Mouse (Mus musculus) midbrain, embryonic 15.5 days (tissue): ENCODE data around the gene Shroom4. TPM values are rescaled to one million over a fixed set of nuclear protein-coding genes. Genes with fewer than 3 reads are reported as not detected.
"Not testable (repeated sequence)": the region's sequence is repeated elsewhere in the genome, so short reads cannot be mapped to it uniquely, and the experiment has no call there.

Experiments
- ATAC-seq: fragments of 200-750 bp; cut with Nextera tagmentation; replicated peaks from 2 replicates; pipeline ENCODE4 v1.8.0; 2017; ENCODE audit warnings: moderate TSS enrichment
- H3K27ac ChIP-seq: fragments of 300-500 bp; sonication (generic); 2 replicates; pipeline ENCODE4 v1.5.1; 2015; ENCODE audit warnings: mild to moderate bottlenecking, inconsistent platforms
- H3K27me3 ChIP-seq: fragments of 300-500 bp; sonication (generic); replicated peaks from 2 replicates; pipeline ENCODE4 v1.6.1; 2015; ENCODE audit warnings: inconsistent platforms
- H3K36me3 ChIP-seq: fragments of 300-500 bp; sonication (generic); replicated peaks from 2 replicates; pipeline ENCODE4 v1.6.1; 2015; ENCODE audit warnings: inconsistent platforms
- H3K4me1 ChIP-seq: fragments of 300-500 bp; sonication (generic); 2 replicates; pipeline ENCODE4 v1.6.1; 2015; ENCODE audit warnings: inconsistent platforms
- H3K4me2 ChIP-seq: fragments of 300-500 bp; sonication (generic); 2 replicates; pipeline ENCODE4 v1.6.1; 2015; ENCODE audit warnings: inconsistent platforms, mild to moderate bottlenecking, moderate library complexity
- H3K4me3 ChIP-seq: fragments of 300-500 bp; sonication (generic); 2 replicates; pipeline ENCODE4 v1.5.1; 2015; ENCODE audit warnings: mild to moderate bottlenecking, inconsistent platforms
- H3K9ac ChIP-seq: fragments of 300-500 bp; sonication (generic); 2 replicates; pipeline ENCODE4 v1.6.1; 2015; ENCODE audit warnings: mild to moderate bottlenecking, inconsistent platforms
- H3K9me3 ChIP-seq: fragments of 300-500 bp; sonication (generic); 2 replicates; pipeline ENCODE4 v1.6.1; 2016; ENCODE audit warnings: inconsistent platforms
- whole genome bisulfite sequencing: fragments of 180-500 bp; shearing (Covaris S2); methylation state at CpG from one replicate; pipeline ENCODE4 v1.1.7; 2015; ENCODE audit warnings: mixed read lengths; 5-methylcytosine and 5-hydroxymethylcytosine counted together
- polyA plus RNA-seq: library from polyadenylated mRNA; unstranded; fragments of >200 nt; fragmentation: Nextera tagmentation; extraction: Ambion mirVana; gene quantifications from 2 replicates; pipeline ENCODE4 v1.2.1, GENCODE M21; 2015

Shroom4 gene
- polyA plus RNA-seq, 1 experiment from 2014 or later = 1.9 TPM

- no peak overlapping the region for H3K4me2 ChIP-seq
- no peaks in the 10 kb centered on the region for H3K27me3 ChIP-seq
- H3K9me3 ChIP-seq = no peaks in the 10 kb centered on the region
- H3K4me1 ChIP-seq = no peaks in the 10 kb centered on the region
- no peaks in the 10 kb centered on the region for H3K36me3 ChIP-seq
- no peak overlapping the region for H3K4me3 ChIP-seq
- H3K27ac ChIP-seq = no peak overlapping the region
- ATAC-seq = no peak
- no peak overlapping the region for H3K9ac ChIP-seq
- WGBS = 42% methylated on average over 4 of the region's 4 CpGs
Observed at GRCm38 (mm10) chrX:6418140-6418539, 18.5 kb downstream of the Shroom4 start.

- 86% methylated on average over 2 of the region's 2 CpGs for WGBS
- no peak for ATAC-seq
- Histone ChIP-seq H3K4me3 (no peak overlapping the region), H3K27me3 (no peaks in the 10 kb centered on the region), H3K4me2 (no peak overlapping the region), H3K27ac (no peak overlapping the region), H3K4me1 (no peaks in the 10 kb centered on the region), H3K9me3 (no peaks in the 10 kb centered on the region), H3K9ac (no peak overlapping the region), H3K36me3 (no peaks in the 10 kb centered on the region)
Observed at GRCm38 (mm10) chrX:6435260-6435659, 35.6 kb downstream of the Shroom4 start.

GRCm38 (mm10) chrX:6446422-6446821 is 46.8 kb downstream of the Shroom4 start:
- no peak overlapping the region for H3K4me3 ChIP-seq
- ATAC-seq = no peak
- no peaks in the 10 kb centered on the region for H3K36me3 ChIP-seq
- H3K27ac ChIP-seq = no peak overlapping the region
- 41% methylated on average over 1 of the region's 1 CpGs for WGBS
- no peak overlapping the region for H3K9ac ChIP-seq
- H3K4me2 ChIP-seq = no peak overlapping the region
- no peaks in the 10 kb centered on the region for H3K4me1 ChIP-seq
- no peaks in the 10 kb centered on the region for H3K9me3 ChIP-seq
- no peaks in the 10 kb centered on the region for H3K27me3 ChIP-seq

- no peak overlapping the region for H3K4me3 ChIP-seq
- no peaks in the 10 kb centered on the region for H3K9me3 ChIP-seq
- 60% methylated on average over 4 of the region's 4 CpGs for WGBS
- H3K4me2 ChIP-seq = no peak overlapping the region
- H3K4me1 ChIP-seq = no peaks in the 10 kb centered on the region
- H3K27me3 ChIP-seq = no peaks in the 10 kb centered on the region
- no peak for ATAC-seq
- H3K36me3 ChIP-seq = no peaks in the 10 kb centered on the region
- no peak overlapping the region for H3K27ac ChIP-seq
- H3K9ac ChIP-seq = no peak overlapping the region
Observed at GRCm38 (mm10) chrX:6448001-6448400, 48.3 kb downstream of the Shroom4 start.

GRCm38 (mm10) chrX:6453220-6453619 is 53.6 kb downstream of the Shroom4 start:
- WGBS = 83% methylated on average over 4 of the region's 4 CpGs
- no peaks in the 10 kb centered on the region for H3K27me3 ChIP-seq
- no peak overlapping the region for H3K27ac ChIP-seq
- no peaks in the 10 kb centered on the region for H3K9me3 ChIP-seq
- ATAC-seq = no peak
- H3K36me3 ChIP-seq = no peaks in the 10 kb centered on the region
- no peak overlapping the region for H3K4me3 ChIP-seq
- no peak overlapping the region for H3K4me2 ChIP-seq
- no peaks in the 10 kb centered on the region for H3K4me1 ChIP-seq
- no peak overlapping the region for H3K9ac ChIP-seq

GRCm38 (mm10) chrX:6469251-6469650 is 69.6 kb downstream of the Shroom4 start:
- H3K9ac ChIP-seq, H3K4me1 ChIP-seq, H3K27me3 ChIP-seq, H3K36me3 ChIP-seq, H3K9me3 ChIP-seq, H3K4me3 ChIP-seq, H3K27ac ChIP-seq, H3K4me2 ChIP-seq, ATAC-seq: not testable (repeated sequence)
- whole genome bisulfite sequencing = no CpG with 5 or more reads among the region's 1 CpGs

- H3K4me1 ChIP-seq, H3K27me3 ChIP-seq, ATAC-seq, H3K4me3 ChIP-seq, H3K9ac ChIP-seq, H3K4me2 ChIP-seq, H3K9me3 ChIP-seq, H3K36me3 ChIP-seq, H3K27ac ChIP-seq: not testable (repeated sequence)
- no CpG with 5 or more reads among the region's 1 CpGs for WGBS
Observed at GRCm38 (mm10) chrX:6472563-6472962, 72.9 kb downstream of the Shroom4 start.

GRCm38 (mm10) chrX:6475177-6475576 is 75.5 kb downstream of the Shroom4 start:
- Histone ChIP-seq H3K9me3 (no peaks in the 10 kb centered on the region), H3K27me3 (no peaks in the 10 kb centered on the region), H3K4me1 (no peaks in the 10 kb centered on the region), H3K9ac (no peak overlapping the region), H3K4me2 (no peak overlapping the region), H3K36me3 (no peaks in the 10 kb centered on the region), H3K4me3 (no peak overlapping the region), H3K27ac (no peak overlapping the region)
- WGBS = 15% methylated on average over 1 of the region's 1 CpGs
- no peak for ATAC-seq

GRCm38 (mm10) chrX:6482268-6482667 is 82.6 kb downstream of the Shroom4 start:
- Histone ChIP-seq H3K4me2 (no peak overlapping the region), H3K36me3 (no peaks in the 10 kb centered on the region), H3K9me3 (no peaks in the 10 kb centered on the region), H3K4me3 (no peak overlapping the region), H3K27ac (no peak overlapping the region), H3K9ac (no peak overlapping the region), H3K27me3 (no peaks in the 10 kb centered on the region), H3K4me1 (no peaks in the 10 kb centered on the region)
- no peak for ATAC-seq
- 79% methylated on average over 4 of the region's 4 CpGs for WGBS

GRCm38 (mm10) chrX:6483817-6484216 is 84.2 kb downstream of the Shroom4 start:
- no peak overlapping the region for H3K4me3 ChIP-seq
- H3K9me3 ChIP-seq = no peaks in the 10 kb centered on the region
- no peaks in the 10 kb centered on the region for H3K4me1 ChIP-seq
- H3K4me2 ChIP-seq = no peak overlapping the region
- no peak overlapping the region for H3K9ac ChIP-seq
- H3K27me3 ChIP-seq = no peaks in the 10 kb centered on the region
- no peaks in the 10 kb centered on the region for H3K36me3 ChIP-seq
- no peak overlapping the region for H3K27ac ChIP-seq
- WGBS = 31% methylated on average over 8 of the region's 8 CpGs
- ATAC-seq = peak; percentile 42; the same call in 1 of the 2 replicates

GRCm38 (mm10) chrX:6490433-6490832 is 90.8 kb downstream of the Shroom4 start:
- no peaks in the 10 kb centered on the region for H3K9me3 ChIP-seq
- no peak overlapping the region for H3K4me2 ChIP-seq
- ATAC-seq = no peak
- H3K36me3 ChIP-seq = no peaks in the 10 kb centered on the region
- H3K27me3 ChIP-seq = no peaks in the 10 kb centered on the region
- no peak overlapping the region for H3K27ac ChIP-seq
- 76% methylated on average over 4 of the region's 4 CpGs for WGBS
- no peak overlapping the region for H3K9ac ChIP-seq
- no peaks in the 10 kb centered on the region for H3K4me1 ChIP-seq
- H3K4me3 ChIP-seq = no peak overlapping the region

- Histone ChIP-seq H3K27me3 (no peaks in the 10 kb centered on the region), H3K9ac (no peak overlapping the region), H3K4me2 (no peak overlapping the region), H3K27ac (no peak overlapping the region), H3K36me3 (no peaks in the 10 kb centered on the region), H3K9me3 (no peaks in the 10 kb centered on the region), H3K4me1 (no peaks in the 10 kb centered on the region), H3K4me3 (no peak overlapping the region)
- ATAC-seq = no peak
Observed at GRCm38 (mm10) chrX:6495456-6495855, 95.8 kb downstream of the Shroom4 start.

- WGBS = 38% methylated on average over 2 of the region's 2 CpGs
Observed at GRCm38 (mm10) chrX:6496374-6496773, 96.7 kb downstream of the Shroom4 start.

GRCm38 (mm10) chrX:6501850-6502249 is 102.2 kb downstream of the Shroom4 start:
- no peak overlapping the region for H3K27ac ChIP-seq
- H3K4me2 ChIP-seq = no peak overlapping the region
- ATAC-seq = no peak
- H3K4me1 ChIP-seq = no peaks in the 10 kb centered on the region
- no peak overlapping the region for H3K4me3 ChIP-seq
- H3K9ac ChIP-seq = no peak overlapping the region
- 70% methylated on average over 1 of the region's 1 CpGs for WGBS
- H3K9me3 ChIP-seq = no peaks in the 10 kb centered on the region
- no peaks in the 10 kb centered on the region for H3K36me3 ChIP-seq
- H3K27me3 ChIP-seq = no peaks in the 10 kb centered on the region

More at GRCm38 (mm10) chrX:6496374-6496773, 96.7 kb downstream of the Shroom4 start:
- no peak overlapping the region for H3K27ac ChIP-seq
- no peaks in the 10 kb centered on the region for H3K36me3 ChIP-seq
- H3K27me3 ChIP-seq = no peaks in the 10 kb centered on the region
- no peak for ATAC-seq
- no peaks in the 10 kb centered on the region for H3K4me1 ChIP-seq
- H3K9ac ChIP-seq = no peak overlapping the region
- H3K9me3 ChIP-seq = no peaks in the 10 kb centered on the region
- no peak overlapping the region for H3K4me3 ChIP-seq
- H3K4me2 ChIP-seq = no peak overlapping the region
